Mouse (Mus musculus) lung, postnatal 25 days (tissue): ENCODE measurements at regions not wholly inside any gene's neighbourhood (a gene's known extent, or its start where the extent isn't known, plus 50 kb on each side); places are given as distances from the start of the nearest gene placed in this dataset.

ENCODE experiments used
- DNase-seq: peaks from one replicate; pipeline ENCODE4 v3.0.0; 2022; ENCODE audit warnings: low spot score

- no peak for DNase-seq
Observed at GRCm38 (mm10) chr14:54098122-54098775, 155.7 kb downstream of the Dad1 start.

- DNase-seq: no peak
Observed at GRCm38 (mm10) chr14:54097026-54097425, 156.9 kb downstream of the Dad1 start.

GRCm38 (mm10) chr14:54092444-54092843 lies 161.5 kb downstream of the Dad1 start:
- DNase-seq: no peak

GRCm38 (mm10) chr14:54086660-54087059 lies 167.2 kb downstream of the Dad1 start:
- no peak for DNase-seq

GRCm38 (mm10) chr14:54074659-54075058 lies 179.2 kb downstream of the Dad1 start:
- DNase-seq: no peak

GRCm38 (mm10) chr14:54072283-54072912 lies 181.5 kb downstream of the Dad1 start:
- no peak for DNase-seq

GRCm38 (mm10) chr14:54070240-54070639 lies 183.7 kb downstream of the Dad1 start:
- no peak for DNase-seq

- DNase-seq: no peak
Observed at GRCm38 (mm10) chr14:54068684-54069083, 185.2 kb downstream of the Dad1 start.

- DNase-seq: no peak
Observed at GRCm38 (mm10) chr14:54065466-54065865, 188.4 kb downstream of the Dad1 start.

GRCm38 (mm10) chr14:54064541-54065402 lies 189.1 kb downstream of the Dad1 start:
- DNase-seq: peak; percentile 58

GRCm38 (mm10) chr14:54061570-54061969 lies 192.3 kb downstream of the Dad1 start:
- DNase-seq: no peak

- peak; percentile 78 for DNase-seq
Observed at GRCm38 (mm10) chr14:54059776-54060175, 194.1 kb downstream of the Dad1 start.

- DNase-seq: no peak
Observed at GRCm38 (mm10) chr14:54059096-54059495, 194.8 kb downstream of the Dad1 start.

- DNase-seq: no peak
Observed at GRCm38 (mm10) chr14:54056691-54057090, 197.2 kb downstream of the Dad1 start.

- no peak for DNase-seq
Observed at GRCm38 (mm10) chr14:54055390-54055789, 198.5 kb downstream of the Dad1 start.

GRCm38 (mm10) chr14:54042286-54042685 lies 211.6 kb downstream of the Dad1 start:
- DNase-seq: no peak

GRCm38 (mm10) chr14:54040644-54041043 lies 213.3 kb downstream of the Dad1 start:
- no peak for DNase-seq

- no peak for DNase-seq
Observed at GRCm38 (mm10) chr14:54034516-54034915, 219.4 kb downstream of the Dad1 start.

- peak; percentile 37 for DNase-seq
Observed at GRCm38 (mm10) chr14:54023552-54023951, 230.4 kb downstream of the Dad1 start.

GRCm38 (mm10) chr14:54021443-54021842 lies 232.5 kb downstream of the Dad1 start:
- DNase-seq: no peak

GRCm38 (mm10) chr14:54014628-54015027 lies 239.3 kb downstream of the Dad1 start:
- no peak for DNase-seq

- DNase-seq: no peak
Observed at GRCm38 (mm10) chr14:54002083-54002482, 251.8 kb downstream of the Dad1 start.

- DNase-seq: no peak
Observed at GRCm38 (mm10) chr14:54000527-54000926, 253.4 kb downstream of the Dad1 start.
